Mouse (Mus musculus) megakaryocyte progenitor cell, adult 5-6 weeks (primary cell): ENCODE measurements around the gene Gpi1. TPM values are rescaled to one million over a fixed set of nuclear protein-coding genes. Genes with fewer than 3 reads are reported as not detected.
"Not testable (repeated sequence)": the region's sequence is repeated elsewhere in the genome, so short reads cannot be mapped to it uniquely, and the experiment has no call there.

ENCODE experiments used
- ATAC-seq: replicated peaks from 2 replicates; pipeline ENCODE4 v1.8.0; 2016; ENCODE audit warnings: mild to moderate bottlenecking, moderate TSS enrichment, inconsistent platforms; ENCODE audit not compliant: poor library complexity
- total RNA-seq, 2 experiments: library from RNA; stranded (forward) in 1 of 2; stranded (reverse) in 1 of 2; fragments of 157-497, 149-512 nt in 1 of 2; fragments of 200-1000 nt in 1 of 2; gene quantifications; 2 replicates each; pipeline versions ENCODE4 v1.2.3 to v1.2.4; 2015 to 2017

Gene Gpi1
- total RNA-seq, 2 experiments from 2014 or later, result 573 to 714 TPM

DNA sequence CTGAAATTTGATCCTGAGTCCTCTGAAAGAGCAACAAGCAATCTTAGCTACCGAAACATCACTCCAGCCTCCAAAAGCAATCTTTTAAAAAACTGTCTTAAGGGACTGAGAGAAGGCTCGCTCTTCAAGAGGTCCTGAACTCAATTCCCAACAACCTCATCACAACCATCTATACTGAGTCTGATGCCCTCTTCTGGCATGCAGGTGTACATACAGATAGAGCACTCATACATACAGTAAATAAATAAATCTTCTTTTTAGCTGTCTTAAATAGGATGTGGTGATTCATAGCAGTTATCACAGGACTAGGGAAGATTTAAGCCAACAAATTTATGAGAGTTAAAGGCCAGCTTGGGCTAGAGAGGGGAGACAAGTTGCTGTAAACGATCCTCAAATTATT lies 34.5 kb downstream of the Gpi1 start:
- ATAC-seq, result peak; percentile 19; the same call in 1 of the 2 replicates

DNA sequence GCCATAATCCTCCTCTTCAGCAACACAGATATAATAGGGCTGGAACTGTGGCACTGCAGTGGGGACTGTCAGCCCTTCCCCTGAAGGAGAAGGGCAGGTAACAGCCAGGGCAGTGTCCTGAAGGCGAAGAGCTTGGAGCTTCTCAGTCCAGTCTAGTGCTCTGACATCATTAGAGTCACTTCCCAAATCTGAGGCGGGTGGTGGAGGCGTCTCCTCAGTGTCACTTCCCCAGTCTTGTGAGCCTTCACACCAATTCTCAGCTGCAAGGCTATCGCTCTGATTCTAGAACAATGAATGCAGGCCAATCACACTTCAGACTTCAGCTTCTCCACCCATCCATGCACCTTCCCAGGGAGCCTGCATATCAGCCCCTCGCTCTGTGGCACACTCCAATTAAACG lies 37.3 kb downstream of the Gpi1 start:
- peak; percentile 47 for ATAC-seq

DNA sequence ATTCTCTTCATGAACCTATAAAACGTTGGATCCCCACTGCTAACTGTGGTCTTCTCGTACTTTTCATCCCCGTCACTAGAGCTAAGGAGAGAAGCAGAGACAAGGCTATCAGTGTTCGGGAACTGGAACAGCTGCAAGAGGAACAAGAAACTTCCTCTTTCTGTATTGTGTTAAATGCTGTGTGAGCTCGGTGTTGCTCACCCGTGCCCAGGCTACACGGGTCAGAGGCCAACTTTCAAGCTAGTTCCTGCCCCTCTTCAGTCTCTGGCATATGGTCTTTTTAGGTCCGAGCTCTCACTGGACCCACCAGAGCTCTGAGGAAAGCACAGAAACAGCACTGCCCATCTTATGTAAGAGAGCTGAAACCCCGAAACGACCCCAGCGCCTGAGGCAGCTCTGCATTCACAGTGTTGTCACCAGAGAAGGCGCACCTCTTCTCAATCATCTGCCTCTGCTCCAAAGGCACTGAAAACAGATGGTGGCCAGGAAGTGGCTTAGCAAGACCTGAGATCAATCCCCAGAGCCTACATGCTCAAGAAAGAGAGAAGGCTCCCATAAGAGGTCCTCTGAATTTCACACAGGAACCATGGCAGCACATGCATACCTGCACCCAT lies 40.7 kb downstream of the Gpi1 start:
- peak; percentile 86 for ATAC-seq

DNA sequence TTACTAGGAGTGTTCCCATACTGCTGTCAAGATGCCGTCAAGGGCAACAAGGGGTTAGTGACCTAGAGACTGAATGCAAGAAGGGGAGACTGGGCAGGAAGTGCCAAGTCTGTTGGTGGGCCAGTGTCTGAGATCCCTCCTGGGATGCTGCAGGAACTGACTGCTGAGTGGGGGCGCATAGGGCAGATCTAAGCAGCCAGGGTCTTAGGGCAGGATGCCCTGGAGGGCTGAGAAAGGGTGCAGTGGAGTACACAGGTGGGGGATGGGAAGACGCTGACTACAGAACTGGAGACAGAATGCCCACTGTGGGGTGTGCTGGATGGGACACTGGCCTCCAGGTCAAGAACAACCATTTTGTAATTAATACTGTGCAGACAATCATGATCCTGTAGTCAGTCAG lies 46.3 kb downstream of the Gpi1 start:
- ATAC-seq, result no peak

DNA sequence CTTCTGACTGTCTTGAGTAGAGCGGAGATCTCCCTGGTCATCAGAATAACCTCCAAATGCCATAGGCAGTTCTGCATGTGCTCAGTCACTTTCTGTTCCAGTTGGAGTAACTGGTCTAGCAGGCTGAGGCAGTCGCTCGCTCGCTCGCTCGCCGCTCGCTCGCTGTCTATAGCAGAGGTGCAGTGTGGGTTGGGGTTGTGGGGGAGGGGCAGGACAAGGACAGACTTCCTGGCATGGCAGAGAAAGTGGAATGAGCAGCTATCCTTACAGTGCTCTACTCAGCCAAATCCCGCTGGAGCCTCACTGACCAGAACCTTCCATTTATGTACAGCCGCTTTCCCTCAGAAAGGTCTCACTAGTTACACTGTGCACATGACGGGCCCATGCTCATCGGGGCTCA lies 46.8 kb downstream of the Gpi1 start:
- ATAC-seq, result no peak

DNA sequence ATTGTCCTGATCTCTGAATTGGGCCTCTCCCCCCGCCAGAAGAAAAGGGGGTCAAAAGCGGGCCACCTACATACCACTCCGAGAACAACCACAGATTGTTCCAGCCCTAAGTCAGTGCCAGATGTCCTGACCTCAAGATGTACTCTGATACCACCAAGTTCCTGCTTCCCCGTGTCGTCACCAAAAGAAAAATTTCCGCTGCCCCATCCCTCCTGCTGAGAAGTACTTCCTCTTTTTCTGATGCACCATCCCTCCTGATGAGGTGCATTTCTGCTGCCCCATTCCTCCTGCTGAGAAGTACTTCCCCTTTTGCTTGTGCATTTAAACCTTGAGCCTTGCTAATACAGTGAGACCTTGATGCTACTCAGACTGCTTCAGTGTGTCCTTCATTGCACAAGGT lies 53.9 kb downstream of the Gpi1 start:
- ATAC-seq, result not testable (repeated sequence)

DNA sequence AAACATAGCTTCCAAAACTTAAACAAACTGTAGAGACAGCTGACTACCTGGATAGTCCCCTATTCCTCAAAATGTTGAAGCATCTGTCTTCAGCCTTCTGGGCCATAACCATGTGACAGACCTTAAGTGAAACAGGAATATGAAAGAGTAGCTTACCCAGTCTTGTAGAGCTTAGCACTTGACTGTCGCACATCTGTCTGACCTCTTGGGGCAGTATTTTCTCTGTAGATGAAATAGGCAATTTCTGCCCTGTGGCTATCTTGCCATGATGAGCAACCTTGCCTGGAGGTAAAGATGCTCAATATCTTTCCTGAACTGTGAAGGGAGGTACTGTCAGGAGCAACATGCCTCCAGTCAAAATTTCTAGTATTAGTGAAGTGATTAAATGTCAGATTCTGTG lies 57.9 kb downstream of the Gpi1 start:
- ATAC-seq, result peak; percentile 43

DNA sequence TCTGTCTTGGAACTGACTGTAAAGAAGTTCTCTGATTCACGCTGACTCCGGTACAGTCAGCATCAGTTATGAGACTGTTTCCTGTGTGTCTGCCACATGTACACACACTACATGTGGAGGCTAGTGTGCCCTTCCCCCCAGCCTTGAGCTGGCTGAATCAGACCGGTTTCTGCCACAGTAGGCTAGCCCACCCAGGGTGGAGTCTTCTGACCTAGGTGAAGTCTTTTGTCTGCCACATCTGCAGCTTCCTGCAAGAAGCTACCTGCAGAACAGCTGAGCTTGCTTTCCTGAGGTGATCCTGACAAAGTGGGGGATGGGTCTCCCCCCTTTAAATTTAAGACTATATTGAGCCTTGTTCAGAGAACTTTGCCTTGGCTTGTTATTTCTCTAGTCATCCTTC lies 60.7 kb downstream of the Gpi1 start, which contains the start of gene Uba2:
Gene Uba2, minus strand, starts transcription at position 146 of the 400 bp plus-strand sequence.
- ATAC-seq, result no peak

DNA sequence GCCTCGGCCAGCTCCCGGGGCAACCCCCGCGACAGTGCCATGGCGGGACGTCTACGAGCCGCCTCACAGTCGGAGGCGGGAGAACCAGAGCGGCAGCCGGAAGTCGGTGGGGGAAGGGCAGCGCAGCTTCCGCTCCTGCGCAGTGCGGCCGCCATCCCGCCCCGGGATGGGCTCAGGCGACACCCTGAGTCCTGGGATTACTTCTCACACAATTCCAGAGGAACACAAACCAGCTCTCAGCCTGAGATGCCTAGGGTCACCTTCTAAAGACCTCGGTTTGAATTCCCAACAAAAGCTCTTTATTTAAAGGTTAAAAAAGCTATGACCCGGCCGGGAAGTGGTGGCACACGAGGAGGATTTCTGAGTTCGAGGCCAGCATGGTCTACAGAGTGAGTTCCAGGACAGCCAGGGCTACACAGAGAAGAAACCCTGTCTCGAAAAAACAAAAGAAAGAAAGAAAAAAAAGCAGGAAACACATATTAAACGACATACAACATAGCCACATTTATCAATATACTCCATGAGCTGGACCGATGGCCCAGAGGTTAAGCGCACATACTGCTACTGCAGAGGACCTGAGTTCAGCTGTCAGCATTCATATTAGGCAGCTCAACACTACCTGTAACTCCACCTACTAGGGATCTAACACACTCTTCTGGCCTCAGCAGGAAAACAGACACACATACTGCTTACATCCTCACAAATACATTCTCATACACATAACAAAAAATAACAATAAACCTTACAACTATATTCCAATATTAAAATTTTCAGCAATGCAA lies 61.5 kb downstream of the Gpi1 start:
- peak; percentile 95 for ATAC-seq

DNA sequence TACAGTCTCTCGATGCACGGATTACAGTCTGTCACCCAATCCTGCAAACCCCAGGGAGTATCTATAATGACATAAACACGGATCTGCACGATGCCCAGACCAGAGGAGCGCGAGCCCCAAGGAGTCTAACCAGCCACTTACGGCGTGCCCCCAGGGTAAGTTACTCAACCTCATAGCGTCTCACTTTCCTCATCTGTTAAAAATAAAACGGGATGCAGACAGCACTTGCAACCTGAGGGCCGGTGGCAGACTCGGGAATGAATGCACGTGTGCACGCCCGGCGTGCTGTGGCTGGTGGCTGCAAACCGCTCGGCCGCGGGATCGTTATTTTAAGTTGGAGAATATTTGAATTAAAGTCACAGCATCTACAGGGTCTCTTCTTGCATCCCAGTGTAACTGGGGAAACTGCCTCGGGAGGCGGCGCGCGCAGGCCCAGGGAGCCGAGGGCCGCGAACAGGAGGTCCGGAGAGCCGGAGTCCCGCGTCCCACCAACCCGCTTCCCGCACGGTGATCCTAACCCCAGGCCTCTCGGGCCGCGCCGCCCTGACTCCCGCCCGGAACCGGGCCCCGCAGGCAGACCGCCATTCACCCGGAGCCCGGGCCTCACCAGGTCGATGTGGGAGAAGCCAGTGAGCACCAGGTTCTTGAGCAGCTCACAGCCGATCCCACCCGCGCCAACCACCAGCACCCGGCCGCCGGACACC lies 62.2 kb downstream of the Gpi1 start:
- ATAC-seq, result peak; percentile 47

DNA sequence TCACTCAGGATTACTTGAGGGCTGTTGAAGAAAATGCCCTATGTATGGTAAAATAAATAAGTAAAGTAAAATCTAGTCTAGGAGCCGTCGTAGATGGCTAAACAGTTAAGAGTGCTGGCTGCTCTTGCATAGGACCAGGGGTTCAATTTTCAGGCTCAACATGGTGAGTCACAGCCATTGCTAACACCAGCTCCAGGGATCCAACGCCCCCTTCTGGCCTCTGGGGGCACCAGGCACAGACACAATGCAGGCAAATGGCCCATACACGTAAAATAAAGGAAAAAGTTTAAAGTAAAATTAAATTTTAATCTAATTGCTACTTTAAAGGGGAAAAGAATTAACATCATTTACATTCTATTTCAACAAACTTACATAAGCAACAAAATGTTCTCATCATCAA lies 63.3 kb downstream of the Gpi1 start:
- peak; percentile 78 for ATAC-seq

DNA sequence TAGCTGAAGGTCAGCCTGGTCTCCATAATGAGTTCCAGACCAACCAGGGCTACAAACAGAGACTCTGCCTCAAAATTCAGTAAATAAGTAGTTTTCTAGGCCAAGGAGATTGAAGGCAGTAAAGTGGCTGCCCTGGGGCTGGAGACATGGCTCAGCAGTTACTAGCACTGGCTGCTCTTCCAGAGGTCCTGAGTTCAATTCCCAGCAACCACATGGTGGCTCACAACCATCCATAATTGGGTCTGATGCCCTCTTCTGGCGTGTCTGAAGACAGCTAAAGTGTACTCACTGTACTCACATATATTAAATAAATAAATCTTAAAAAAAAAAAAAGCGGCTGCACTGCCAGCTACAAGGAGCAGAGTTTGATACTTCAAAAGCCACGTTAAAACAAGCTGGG lies 64.1 kb downstream of the Gpi1 start:
- no peak for ATAC-seq

DNA sequence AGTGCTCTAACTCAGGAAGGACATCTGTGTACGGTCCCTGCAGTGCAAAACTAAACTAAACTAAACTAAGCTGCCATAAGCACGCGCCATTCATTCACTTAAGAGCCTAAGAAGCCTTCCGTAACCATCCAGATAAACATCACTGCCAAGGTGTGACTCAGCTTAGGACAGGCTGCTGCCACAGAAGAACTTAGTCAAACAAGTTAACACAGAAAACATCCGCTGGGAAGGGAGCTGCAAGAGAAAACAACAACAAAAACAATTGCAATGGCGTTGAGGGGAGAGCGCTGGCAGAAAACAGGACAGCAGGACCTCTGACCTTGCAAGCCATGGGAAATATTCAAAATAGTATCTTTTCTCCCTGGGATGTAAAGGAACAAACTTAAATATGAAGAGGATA lies 65.5 kb downstream of the Gpi1 start:
- ATAC-seq, result no peak

DNA sequence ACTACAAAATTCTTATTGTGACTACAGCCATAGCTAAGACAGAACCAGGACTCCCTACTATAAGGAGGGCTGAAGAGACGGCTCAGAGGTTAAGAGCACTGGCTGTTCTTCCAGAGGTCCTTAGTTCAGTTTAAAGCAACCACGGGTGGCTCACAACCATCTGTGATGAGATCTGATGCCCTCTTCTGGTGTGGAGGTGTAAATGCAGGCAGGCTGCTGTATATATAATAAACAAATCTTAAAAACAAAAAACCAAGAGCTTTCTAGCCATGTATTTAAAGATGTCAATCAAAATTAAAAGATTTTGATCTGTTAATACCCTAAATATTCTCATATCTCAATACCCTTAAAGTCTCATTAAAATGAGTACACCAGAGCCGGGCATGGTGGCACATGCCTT lies 71.0 kb downstream of the Gpi1 start:
- no peak for ATAC-seq

DNA sequence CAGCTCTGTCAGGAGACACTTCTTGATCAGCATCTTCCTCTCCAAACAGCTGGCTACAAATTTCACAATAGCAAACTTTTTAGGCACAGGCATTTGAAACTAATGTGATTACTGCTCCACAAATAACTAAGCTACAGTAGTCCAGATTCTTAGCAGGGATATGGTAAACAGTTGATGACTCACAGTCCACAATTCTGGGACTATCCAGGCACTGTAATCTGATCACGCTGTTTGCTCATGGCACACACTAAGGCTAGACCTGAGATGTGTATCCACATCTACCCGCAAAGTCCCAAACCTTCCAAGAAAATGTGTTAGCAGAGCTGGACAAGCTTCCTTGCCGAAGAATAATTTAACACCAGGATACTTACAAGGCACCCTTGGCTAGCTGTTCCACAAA lies 72.1 kb downstream of the Gpi1 start:
- ATAC-seq, result no peak

Other genes with a start within 250 kb of the Gpi1 start
- gene Scgb2b27, start 216.4 kb downstream of the Gpi1 start, total RNA-seq (2015), result not detected in 2 replicates
- not detected in 2 replicates for gene Scgb2b27, start 216.4 kb downstream of the Gpi1 start, total RNA-seq (2017)
- not detected in 2 replicates for gene Scgb1b27, start 208.9 kb downstream of the Gpi1 start, total RNA-seq (2015)
- not detected in 2 replicates for gene Scgb1b27, start 208.9 kb downstream of the Gpi1 start, total RNA-seq (2017)
- not detected in 2 replicates for gene Scgb1b30, start 134.9 kb downstream of the Gpi1 start, total RNA-seq (2015)
- gene Scgb1b30, start 134.9 kb downstream of the Gpi1 start, total RNA-seq (2017), result not detected in 2 replicates
- 0.20 and 0.34 TPM in 2 replicates for gene Wtip, start 97.1 kb downstream of the Gpi1 start, total RNA-seq (2015)
- not detected in 2 replicates for gene Wtip, start 97.1 kb downstream of the Gpi1 start, total RNA-seq (2017)
- gene Uba2, start 60.7 kb downstream of the Gpi1 start, total RNA-seq (2015), result 180 and 208 TPM in 2 replicates
- 184 and 193 TPM in 2 replicates for gene Uba2, start 60.7 kb downstream of the Gpi1 start, total RNA-seq (2017)
- 25.2 and 32.9 TPM in 2 replicates for gene Pdcd2l, start 33.7 kb downstream of the Gpi1 start, total RNA-seq (2015)
- 33.0 and 42.0 TPM in 2 replicates for gene Pdcd2l, start 33.7 kb downstream of the Gpi1 start, total RNA-seq (2017)
- gene Gm6096, start 20.7 kb upstream of the Gpi1 start, total RNA-seq (2015), result not detected in 2 replicates
- gene Gm6096, start 20.7 kb upstream of the Gpi1 start, total RNA-seq (2017), result not detected in 2 replicates
- gene 4931406P16Rik, start 83.2 kb upstream of the Gpi1 start, total RNA-seq (2015), result 16.4 and 18.7 TPM in 2 replicates
- gene 4931406P16Rik, start 83.2 kb upstream of the Gpi1 start, total RNA-seq (2017), result 12.0 and 12.2 TPM in 2 replicates
- gene Lsm14a, start 163.0 kb upstream of the Gpi1 start, total RNA-seq (2015), result 104 and 106 TPM in 2 replicates
- 51.3 and 61.7 TPM in 2 replicates for gene Lsm14a, start 163.0 kb upstream of the Gpi1 start, total RNA-seq (2017)